Mouse (Mus musculus): ENCODE measurements around the gene Olfr1153. TPM values are rescaled to one million over a fixed set of nuclear protein-coding genes. Genes with fewer than 3 reads are reported as not detected.

The Olfr1153 gene
- polyA plus RNA-seq (2016; fragmentation: Nextera tagmentation; extraction: Ambion mirVana), result not detected in 2 replicates

DNA sequence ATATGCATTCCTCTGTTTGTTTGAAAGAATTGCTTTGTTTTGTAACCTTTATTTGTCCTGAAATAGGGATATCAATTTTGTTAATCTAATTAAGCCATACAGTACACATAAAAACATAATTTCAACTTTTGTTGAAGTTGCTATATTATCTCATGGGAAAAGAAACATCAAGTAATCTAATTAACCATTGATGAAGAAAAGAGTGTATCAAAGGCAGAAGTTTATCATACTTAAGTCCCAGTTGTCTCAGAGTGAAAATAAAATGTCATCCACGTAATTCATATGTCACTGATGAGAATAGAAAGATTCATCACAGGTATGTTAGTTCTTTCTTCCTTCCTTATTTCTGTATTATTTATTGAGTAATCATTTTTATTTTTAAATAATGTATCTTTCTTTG, at the start of gene Olfr1153:
Olfr1153 (plus strand) TSS at position 301 of the 400 bp plus-strand sequence.
- no peak for ATAC-seq (ENCODE audit: insufficient number of reproducible peaks, insufficient read depth, low FRiP score, low TSS enrichment)
- H3K9ac ChIP-seq, result no peak within 1 kb of the TSS
- H3K27me3 ChIP-seq, result no peaks in the 10 kb centered on the region
- no peak within 1 kb of the TSS for H3K27ac ChIP-seq
- no peak within 1 kb of the TSS for H3K4me2 ChIP-seq (replicated peaks)
- H3K9me3 ChIP-seq, result no peaks in the 10 kb centered on the region
- no peaks in the 10 kb centered on the region for H3K4me1 ChIP-seq
- no peaks in the 10 kb centered on the region for H3K36me3 ChIP-seq
- WGBS, result 71% methylated on average over 1 of the region's 1 CpGs
- H3K4me3 ChIP-seq, result no peak within 1 kb of the TSS

- WGBS, result 84% methylated on average over 1 of the region's 1 CpGs
Observed at GRCm38 (mm10) chr2:87855562-87855961, 39.2 kb upstream of the Olfr1153 start, which contains the start of gene Olfr1151. Olfr1151 (plus strand) TSS chr2:87855862.

DNA sequence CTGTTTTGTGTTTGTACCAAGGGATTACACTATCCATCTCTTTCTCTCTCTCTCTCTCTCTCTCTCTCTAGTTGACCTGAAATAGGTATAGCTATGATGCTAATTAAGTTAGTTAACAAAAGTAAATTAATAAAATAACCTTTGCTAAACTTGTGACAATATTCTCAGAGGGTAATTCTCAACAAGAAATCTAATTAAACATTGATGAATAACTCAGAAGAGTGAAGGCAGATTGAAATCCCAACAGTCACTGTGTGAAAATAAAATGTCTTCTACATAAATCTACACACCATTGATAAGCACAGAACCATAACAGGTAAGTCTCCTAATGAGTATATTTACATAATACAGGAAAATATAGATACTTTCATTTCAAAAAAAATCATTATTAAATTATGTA, 28.6 kb upstream of the Olfr1153 start, which contains the start of gene Olfr1152:
Olfr1152 (plus strand) TSS at position 301 of the 400 bp plus-strand sequence.
- H3K4me1 ChIP-seq, result no peaks in the 10 kb centered on the region
- no peaks in the 10 kb centered on the region for H3K36me3 ChIP-seq
- no peak within 1 kb of the TSS for H3K9ac ChIP-seq
- H3K4me2 ChIP-seq (replicated peaks), result no peak within 1 kb of the TSS
- H3K27ac ChIP-seq, result no peak within 1 kb of the TSS
- H3K27me3 ChIP-seq, result no peaks in the 10 kb centered on the region
- H3K9me3 ChIP-seq, result 0 out of 2 replicates have a peak, but pooled peaks cover 3% of the 10 kb centered on the region
- H3K4me3 ChIP-seq, result no peak within 1 kb of the TSS
- ATAC-seq (ENCODE audit: insufficient number of reproducible peaks, insufficient read depth, low FRiP score, low TSS enrichment), result no peak

More at GRCm38 (mm10) chr2:87855562-87855961, 39.2 kb upstream of the Olfr1153 start, which contains the start of gene Olfr1151:
- H3K4me3 ChIP-seq, result no peak within 1 kb of the TSS
- no peak within 1 kb of the TSS for H3K4me2 ChIP-seq (replicated peaks)
- no peaks in the 10 kb centered on the region for H3K27me3 ChIP-seq
- no peaks in the 10 kb centered on the region for H3K9me3 ChIP-seq
- no peaks in the 10 kb centered on the region for H3K36me3 ChIP-seq
- H3K27ac ChIP-seq, result no peak within 1 kb of the TSS
- H3K9ac ChIP-seq, result no peak within 1 kb of the TSS
- ATAC-seq (ENCODE audit: insufficient number of reproducible peaks, insufficient read depth, low FRiP score, low TSS enrichment), result no peak
- H3K4me1 ChIP-seq, result no peaks in the 10 kb centered on the region

GRCm38 (mm10) chr2:87905066-87905465, 10.3 kb downstream of the Olfr1153 start, which contains the start of gene Olfr1154:
Olfr1154 (minus strand) TSS chr2:87905166.
- no peaks in the 10 kb centered on the region for H3K4me1 ChIP-seq

GRCm38 (mm10) chr2:87945037-87945436, 50.3 kb downstream of the Olfr1153 start, which contains the start of gene Olfr1155:
Olfr1155 (minus strand) TSS chr2:87945137.
- H3K9me3 ChIP-seq, result no peaks in the 10 kb centered on the region
- H3K27ac ChIP-seq, result no peak within 1 kb of the TSS
- H3K4me3 ChIP-seq, result no peak within 1 kb of the TSS
- 94% methylated on average over 1 of the region's 1 CpGs for WGBS
- no peaks in the 10 kb centered on the region for H3K36me3 ChIP-seq
- no peak for ATAC-seq (ENCODE audit: insufficient number of reproducible peaks, insufficient read depth, low FRiP score, low TSS enrichment)
- no peak within 1 kb of the TSS for H3K9ac ChIP-seq
- H3K4me2 ChIP-seq (replicated peaks), result no peak within 1 kb of the TSS
- H3K27me3 ChIP-seq, result no peaks in the 10 kb centered on the region
- H3K4me1 ChIP-seq, result no peaks in the 10 kb centered on the region

More at GRCm38 (mm10) chr2:87905066-87905465, 10.3 kb downstream of the Olfr1153 start, which contains the start of gene Olfr1154:
- Histone ChIP-seq H3K27me3 (no peaks in the 10 kb centered on the region), H3K9ac (no peak within 1 kb of the TSS), H3K9me3 (no peaks in the 10 kb centered on the region), H3K27ac (no peak within 1 kb of the TSS), H3K4me2 (replicated peaks) (no peak within 1 kb of the TSS), H3K36me3 (no peaks in the 10 kb centered on the region), H3K4me3 (no peak within 1 kb of the TSS)
- no peak for ATAC-seq (ENCODE audit: insufficient number of reproducible peaks, insufficient read depth, low FRiP score, low TSS enrichment)
- 80% methylated on average over 1 of the region's 1 CpGs for WGBS

Other genes starting within 250 kb of the Olfr1153 start
- not detected in 2 replicates for gene Olfr1133, start 247.6 kb upstream of the Olfr1153 start, polyA plus RNA-seq (2016; fragmentation: Nextera tagmentation; extraction: Ambion mirVana)
- not detected in 2 replicates for gene Olfr1134, start 236.5 kb upstream of the Olfr1153 start, polyA plus RNA-seq (2016; fragmentation: Nextera tagmentation; extraction: Ambion mirVana)
- gene Olfr1135, start 221.3 kb upstream of the Olfr1153 start, polyA plus RNA-seq (2016; fragmentation: Nextera tagmentation; extraction: Ambion mirVana), result not detected in 2 replicates
- not detected in 2 replicates for gene Olfr1136, start 201.0 kb upstream of the Olfr1153 start, polyA plus RNA-seq (2016; fragmentation: Nextera tagmentation; extraction: Ambion mirVana)
- gene Olfr1137, start 181.8 kb upstream of the Olfr1153 start, polyA plus RNA-seq (2016; fragmentation: Nextera tagmentation; extraction: Ambion mirVana), result not detected in 2 replicates
- not detected in 2 replicates for gene Olfr1138, start 155.0 kb upstream of the Olfr1153 start, polyA plus RNA-seq (2016; fragmentation: Nextera tagmentation; extraction: Ambion mirVana)
- gene Olfr1140, start 151.2 kb upstream of the Olfr1153 start, polyA plus RNA-seq (2016; fragmentation: Nextera tagmentation; extraction: Ambion mirVana), result not detected in 2 replicates
- gene Olfr1141, start 141.0 kb upstream of the Olfr1153 start, polyA plus RNA-seq (2016; fragmentation: Nextera tagmentation; extraction: Ambion mirVana), result not detected in 2 replicates
- gene Olfr152, start 115.5 kb upstream of the Olfr1153 start, polyA plus RNA-seq (2016; fragmentation: Nextera tagmentation; extraction: Ambion mirVana), result not detected in 2 replicates
- gene Olfr1143, start 94.4 kb upstream of the Olfr1153 start, polyA plus RNA-seq (2016; fragmentation: Nextera tagmentation; extraction: Ambion mirVana), result not detected in 2 replicates
- gene Olfr1145, start 85.1 kb upstream of the Olfr1153 start, polyA plus RNA-seq (2016; fragmentation: Nextera tagmentation; extraction: Ambion mirVana), result not detected in 2 replicates
- not detected in 2 replicates for gene Olfr1148, start 64.4 kb upstream of the Olfr1153 start, polyA plus RNA-seq (2016; fragmentation: Nextera tagmentation; extraction: Ambion mirVana)
- gene Olfr1150-ps1, start 51.0 kb upstream of the Olfr1153 start, polyA plus RNA-seq (2016; fragmentation: Nextera tagmentation; extraction: Ambion mirVana), result not detected in 2 replicates
- not detected in 2 replicates for gene Olfr1151, start 39.1 kb upstream of the Olfr1153 start, polyA plus RNA-seq (2016; fragmentation: Nextera tagmentation; extraction: Ambion mirVana)
- 0.03 TPM in 1 of 2 replicates, not detected in the other for gene Olfr1152, start 28.5 kb upstream of the Olfr1153 start, polyA plus RNA-seq (2016; fragmentation: Nextera tagmentation; extraction: Ambion mirVana)
- gene Olfr1154, start 10.2 kb downstream of the Olfr1153 start, polyA plus RNA-seq (2016; fragmentation: Nextera tagmentation; extraction: Ambion mirVana), result not detected in 2 replicates
- gene Olfr1155, start 50.2 kb downstream of the Olfr1153 start, polyA plus RNA-seq (2016; fragmentation: Nextera tagmentation; extraction: Ambion mirVana), result not detected in 2 replicates
- gene Olfr1156, start 58.1 kb downstream of the Olfr1153 start, polyA plus RNA-seq (2016; fragmentation: Nextera tagmentation; extraction: Ambion mirVana), result not detected in 2 replicates
- not detected in 2 replicates for gene Olfr1157, start 73.3 kb downstream of the Olfr1153 start, polyA plus RNA-seq (2016; fragmentation: Nextera tagmentation; extraction: Ambion mirVana)
- not detected in 2 replicates for gene Olfr74, start 79.7 kb downstream of the Olfr1153 start, polyA plus RNA-seq (2016; fragmentation: Nextera tagmentation; extraction: Ambion mirVana)
- gene Olfr1158, start 95.2 kb downstream of the Olfr1153 start, polyA plus RNA-seq (2016; fragmentation: Nextera tagmentation; extraction: Ambion mirVana), result not detected in 2 replicates
- not detected in 2 replicates for gene Olfr1160, start 113.3 kb downstream of the Olfr1153 start, polyA plus RNA-seq (2016; fragmentation: Nextera tagmentation; extraction: Ambion mirVana)
- not detected in 2 replicates for gene Olfr1161, start 127.8 kb downstream of the Olfr1153 start, polyA plus RNA-seq (2016; fragmentation: Nextera tagmentation; extraction: Ambion mirVana)
- not detected in 2 replicates for gene Olfr73, start 142.7 kb downstream of the Olfr1153 start, polyA plus RNA-seq (2016; fragmentation: Nextera tagmentation; extraction: Ambion mirVana)
- not detected in 2 replicates for gene Olfr1162, start 156.2 kb downstream of the Olfr1153 start, polyA plus RNA-seq (2016; fragmentation: Nextera tagmentation; extraction: Ambion mirVana)
- gene Olfr1163, start 176.9 kb downstream of the Olfr1153 start, polyA plus RNA-seq (2016; fragmentation: Nextera tagmentation; extraction: Ambion mirVana), result not detected in 2 replicates
- gene Olfr1164, start 199.0 kb downstream of the Olfr1153 start, polyA plus RNA-seq (2016; fragmentation: Nextera tagmentation; extraction: Ambion mirVana), result not detected in 2 replicates
- gene Olfr1166, start 233.3 kb downstream of the Olfr1153 start, polyA plus RNA-seq (2016; fragmentation: Nextera tagmentation; extraction: Ambion mirVana), result not detected in 2 replicates